Mouse (Mus musculus) spleen, adult 2 months (tissue): Measurements from ENCODE around the gene Prox1.

Source experiments
- CTCF ChIP-seq: fragments of 200-500 bp; IDR thresholded peaks from 2 replicates; pipeline ENCODE4 v1.5.1; 2011; ENCODE audit warnings: mild to moderate bottlenecking, inconsistent platforms; ENCODE audit not compliant: insufficient read depth, insufficient read length, insufficient replicate concordance; ENCODE audit errors: extremely low read depth
- POLR2A ChIP-seq: fragments of 200-500 bp; IDR thresholded peaks from 2 replicates; pipeline ENCODE4 v1.6.1; 2011; ENCODE audit warnings: low read depth, low read length, inconsistent platforms

DNA sequence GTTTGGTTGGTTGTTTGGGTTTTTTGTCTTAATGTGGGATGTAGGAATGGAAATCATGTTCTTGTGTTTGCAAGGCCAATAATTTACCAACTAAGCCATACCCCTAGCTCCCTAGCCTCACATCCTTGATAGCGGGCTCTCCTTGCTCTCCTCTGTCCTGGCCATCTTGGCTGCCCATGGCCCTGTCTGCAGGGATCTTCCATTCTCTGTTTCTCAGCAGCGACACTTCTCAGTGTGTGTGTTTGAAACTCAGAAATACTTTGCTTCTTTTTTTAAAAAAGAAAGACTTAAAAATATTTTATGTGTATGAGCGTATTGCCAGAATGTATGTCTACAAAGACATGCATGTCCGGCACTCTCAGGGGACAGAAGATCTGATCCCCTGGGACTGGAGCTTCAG, 13.1 kb upstream of the Prox1 start:
- no peak for TF ChIP-seq POLR2A
- no peak for TF ChIP-seq CTCF
